Mouse (Mus musculus) heart, embryonic 15.5 days (tissue): Measurements from ENCODE around the gene Olfr1394. TPM values are rescaled to one million over a fixed set of nuclear protein-coding genes. Genes with fewer than 3 reads are reported as not detected.

Source experiments
- polyA plus RNA-seq: library from polyadenylated mRNA; unstranded; fragments of >200 nt; fragmentation: Nextera tagmentation; extraction: Ambion mirVana; gene quantifications from 2 replicates; pipeline ENCODE4 v1.2.1, GENCODE M21; 2015

Olfr1394 gene
- polyA plus RNA-seq, 1 experiment from 2014 or later, result not detected

Other genes with a start within 250 kb of the Olfr1394 start
- gene Psme2b, start 208.2 kb upstream of the Olfr1394 start, polyA plus RNA-seq, result 2.1 and 2.8 TPM in 2 replicates
- 0.10 TPM in 1 of 2 replicates, not detected in the other for gene Olfr56, start 175.5 kb upstream of the Olfr1394 start, polyA plus RNA-seq
- 0.50 and 1.2 TPM in 2 replicates for gene 9930111J21Rik1, start 175.0 kb upstream of the Olfr1394 start, polyA plus RNA-seq
- 0.06 TPM in 1 of 2 replicates, not detected in the other for gene Gm12185, start 162.2 kb upstream of the Olfr1394 start, polyA plus RNA-seq
- gene Tgtp1, start 160.2 kb upstream of the Olfr1394 start, polyA plus RNA-seq, result 0.64 and 3.2 TPM in 2 replicates
- 0.52 and 0.58 TPM in 2 replicates for gene 9930111J21Rik2, start 103.1 kb upstream of the Olfr1394 start, polyA plus RNA-seq
- gene Tgtp2, start 90.2 kb upstream of the Olfr1394 start, polyA plus RNA-seq, result 0.23 and 5.3 TPM in 2 replicates
- gene Ifi47, start 77.8 kb upstream of the Olfr1394 start, polyA plus RNA-seq, result 1.4 and 4.3 TPM in 2 replicates
- 0.15 and 0.18 TPM in 2 replicates for gene Olfr1396, start 39.5 kb upstream of the Olfr1394 start, polyA plus RNA-seq
- not detected in 2 replicates for gene Olfr1395, start 12.1 kb upstream of the Olfr1394 start, polyA plus RNA-seq
- 4.4 and 6.1 TPM in 2 replicates for gene Btnl9, start 32.8 kb downstream of the Olfr1394 start, polyA plus RNA-seq
- gene Zfp62, start 48.9 kb downstream of the Olfr1394 start, polyA plus RNA-seq, result 24.2 and 26.6 TPM in 2 replicates
- gene Mgat1, start 89.8 kb downstream of the Olfr1394 start, polyA plus RNA-seq, result 41.7 and 54.8 TPM in 2 replicates
- 0.09 TPM in 1 of 2 replicates, not detected in the other for gene Olfr1393, start 123.9 kb downstream of the Olfr1394 start, polyA plus RNA-seq
- gene Olfr1392, start 130.9 kb downstream of the Olfr1394 start, polyA plus RNA-seq, result not detected in 2 replicates
- not detected in 2 replicates for gene Olfr10, start 150.4 kb downstream of the Olfr1394 start, polyA plus RNA-seq
- not detected in 2 replicates for gene Olfr1391, start 168.4 kb downstream of the Olfr1394 start, polyA plus RNA-seq
- gene Olfr1390, start 180.8 kb downstream of the Olfr1394 start, polyA plus RNA-seq, result not detected in 2 replicates